Mouse (Mus musculus): ENCODE data around the gene Cep83. TPM values are rescaled to one million over a fixed set of nuclear protein-coding genes. Genes with fewer than 3 reads are reported as not detected.
A peak's percentile ranks its signal among the peaks of the same experiment; 100 is the strongest.

Gene Cep83
- polyA plus RNA-seq (2021): 17.3 TPM

DNA sequence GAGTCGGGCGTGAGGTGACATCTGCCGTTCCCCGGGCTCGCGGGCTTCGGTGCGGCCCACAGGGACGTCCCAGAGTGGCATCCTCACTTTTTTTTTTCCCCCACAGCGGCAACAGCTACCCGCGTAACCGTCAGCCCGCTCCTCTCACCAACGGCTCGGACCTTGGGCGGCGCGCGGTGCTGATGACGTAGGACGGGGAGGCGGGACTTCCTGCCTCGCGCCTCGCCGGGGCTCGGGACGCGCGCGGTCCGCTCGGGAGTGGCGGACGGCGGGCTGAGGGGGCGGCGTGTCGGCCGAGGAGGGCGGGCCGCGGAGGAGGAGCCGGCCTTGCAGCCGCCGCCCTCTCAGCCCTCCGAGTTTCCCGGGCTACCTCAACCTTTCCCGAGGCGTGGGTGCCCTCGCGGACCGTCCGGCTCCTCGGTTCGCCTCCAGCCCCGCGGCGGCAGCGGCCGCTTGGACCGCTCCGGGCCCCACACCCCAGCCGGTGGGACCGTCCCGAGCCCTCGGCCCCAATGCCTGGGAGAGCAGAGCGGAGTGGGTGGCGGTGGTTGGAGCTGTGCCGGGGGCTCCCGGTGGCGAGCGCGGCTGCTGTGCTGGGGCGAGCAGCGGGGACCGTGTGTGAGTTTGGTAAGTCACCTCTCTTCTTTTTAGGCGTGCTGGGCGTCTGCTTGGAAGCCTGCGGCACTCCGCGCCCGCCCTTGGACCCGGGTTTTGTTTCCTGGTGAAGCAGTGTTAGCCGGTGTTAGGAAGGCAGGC is at the start of gene Cep83:
Cep83 (plus strand) TSS at position 235 of the 756 bp plus-strand sequence.
- no peak for TF ChIP-seq CTCF (IDR thresholded peaks at IDR 0.05)
- ChIA-PET CTCF (no interaction called here), POLR2A (interaction anchor here (0.6 kb wide), 1 partner anchor 258 kb away, joined by 3 read pairs; no protein-coding TSS in a partner anchor)
- ATAC-seq (peak; percentile 99), DNase-seq (ENCODE audit: low read depth, low spot score) (no peak)
- no peaks in the 10 kb centered on the region for H3K27me3 ChIP-seq
- in situ Hi-C loops (cut with MboI; ENCODE audit: low pct_unique_long_range_greater_than_20kb): no loop called here

DNA sequence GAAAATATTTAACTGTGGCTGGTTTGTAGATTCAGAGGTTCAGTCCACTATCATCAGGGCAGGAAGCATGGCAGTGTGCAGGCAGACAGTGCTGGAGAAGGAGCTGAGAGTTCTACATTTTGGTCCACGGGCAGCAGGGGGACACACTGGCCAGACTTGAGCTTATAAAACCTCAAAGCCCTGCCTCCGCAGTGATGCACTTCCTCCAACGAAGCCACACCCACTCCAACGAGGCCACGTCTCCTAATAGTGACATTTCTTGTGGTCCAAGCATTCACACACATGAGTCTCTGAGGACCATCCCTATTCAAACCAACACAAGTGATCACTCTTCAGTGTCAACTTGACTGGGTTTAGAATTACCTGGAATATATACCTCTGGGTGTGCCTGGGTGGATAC is 49.2 kb upstream of the Cep83 start:
- ATAC-seq (no peak), DNase-seq (ENCODE audit: low read depth, low spot score) (no peak)
- no peak for TF ChIP-seq CTCF (IDR thresholded peaks at IDR 0.05)
- peaks cover 11% of the 10 kb centered on the region for H3K27me3 ChIP-seq
- in situ Hi-C loops (cut with MboI; ENCODE audit: low pct_unique_long_range_greater_than_20kb): no loop called here
- ChIA-PET CTCF (no interaction called here), POLR2A (no interaction called here)

DNA sequence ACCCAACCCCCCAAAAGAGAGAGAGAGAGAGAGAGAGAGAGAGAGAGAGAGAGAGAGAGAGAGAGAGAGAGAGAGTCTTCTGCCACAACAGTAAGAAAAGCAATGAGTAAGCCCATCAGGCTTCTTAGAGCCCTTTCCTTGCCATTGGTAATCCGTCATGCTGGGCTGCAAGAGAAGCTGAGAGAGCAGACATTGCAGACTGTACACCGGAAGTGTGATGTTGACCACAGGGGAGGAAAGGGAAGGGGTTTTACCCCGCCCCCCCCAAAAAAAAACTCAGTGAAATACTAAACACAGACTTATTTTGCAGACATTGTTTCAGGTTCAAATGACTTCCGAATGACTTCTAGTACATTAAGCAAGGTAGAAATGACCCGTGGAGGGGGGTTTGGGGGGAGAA is 48.4 kb upstream of the Cep83 start:
- no peak for ATAC-seq
- ChIA-PET POLR2A (no interaction called here), CTCF (no interaction called here)
- peaks cover 11% of the 10 kb centered on the region for H3K27me3 ChIP-seq
- in situ Hi-C loops (cut with MboI; ENCODE audit: low pct_unique_long_range_greater_than_20kb): no loop called here
- DNase-seq (ENCODE audit: low read depth, low spot score): no peak
- TF ChIP-seq CTCF (IDR thresholded peaks at IDR 0.05): no peak

DNA sequence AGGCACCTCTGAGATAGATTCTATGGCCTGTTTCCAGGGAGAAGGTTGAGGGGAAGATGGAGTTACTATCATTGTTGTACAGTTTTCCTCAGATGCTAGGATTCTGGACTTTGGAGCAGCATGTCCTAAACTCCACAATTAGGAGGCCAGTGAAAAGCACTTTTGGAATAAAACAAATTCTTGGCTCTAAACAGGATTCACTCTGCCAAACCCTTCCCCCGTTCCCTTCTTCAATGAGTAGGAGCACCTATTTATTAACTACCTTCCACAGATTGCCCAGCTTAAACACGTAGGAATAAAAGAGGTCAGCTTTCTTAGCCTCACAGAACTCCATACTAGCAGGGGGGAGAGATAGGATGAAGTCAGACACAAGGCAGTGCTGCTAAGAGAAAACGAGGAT is 24.4 kb upstream of the Cep83 start:
- ChIA-PET POLR2A (no interaction called here), CTCF (no interaction called here)
- H3K27me3 ChIP-seq: peaks cover 41% of the 10 kb centered on the region
- DNase-seq (ENCODE audit: low read depth, low spot score): no peak
- TF ChIP-seq CTCF (IDR thresholded peaks at IDR 0.05): no peak
- no peak for ATAC-seq
- in situ Hi-C loops (cut with MboI; ENCODE audit: low pct_unique_long_range_greater_than_20kb): no loop called here

DNA sequence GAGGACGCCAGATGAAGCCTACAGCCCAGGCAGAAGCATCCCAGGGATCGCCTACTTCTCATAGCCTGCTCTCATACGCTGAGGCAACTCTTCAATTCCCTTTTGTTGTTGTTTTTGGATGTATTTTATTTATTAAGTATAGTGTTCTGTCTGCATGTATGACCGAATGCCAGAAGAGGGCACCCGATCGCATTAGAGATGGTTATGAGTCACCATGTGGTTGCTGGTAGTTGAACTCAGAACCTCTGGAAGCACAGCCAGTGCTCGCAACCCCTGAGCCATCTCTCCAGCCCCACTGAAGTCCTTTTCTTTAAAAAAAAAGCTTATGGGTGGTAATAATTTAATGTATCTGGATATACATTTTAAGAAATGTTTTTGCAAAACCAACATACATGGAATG is 24.0 kb upstream of the Cep83 start:
- TF ChIP-seq CTCF (IDR thresholded peaks at IDR 0.05): no peak
- in situ Hi-C loops (cut with MboI; ENCODE audit: low pct_unique_long_range_greater_than_20kb): no loop called here
- DNase-seq (ENCODE audit: low read depth, low spot score) (no peak), ATAC-seq (no peak)
- ChIA-PET CTCF (interaction anchor here (1.0 kb wide), 1 partner anchor 10 kb away, joined by 3 read pairs; no protein-coding TSS in a partner anchor), POLR2A (no interaction called here)
- H3K27me3 ChIP-seq: peaks cover 41% of the 10 kb centered on the region

DNA sequence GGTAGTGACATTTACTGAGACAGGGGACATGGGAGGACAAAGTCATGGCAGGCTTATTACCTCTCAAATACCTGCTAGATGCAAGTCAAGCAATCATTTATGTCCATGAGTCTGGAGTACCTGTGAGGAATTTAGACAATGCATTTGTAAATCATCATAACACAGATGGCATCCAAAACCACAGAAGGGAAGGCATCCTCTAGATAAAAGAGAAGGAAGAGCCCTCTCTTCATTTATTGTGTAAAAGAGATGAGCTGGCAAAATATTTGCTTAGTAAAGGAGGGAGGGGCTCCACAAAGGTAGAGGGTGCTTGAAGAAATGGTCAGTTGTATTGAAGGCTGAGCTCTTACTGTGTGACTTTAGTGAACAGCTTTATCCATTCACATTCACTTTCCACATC is 20.3 kb upstream of the Cep83 start:
- DNase-seq (ENCODE audit: low read depth, low spot score) (no peak), ATAC-seq (no peak)
- TF ChIP-seq CTCF (IDR thresholded peaks at IDR 0.05): no peak
- in situ Hi-C loops (cut with MboI; ENCODE audit: low pct_unique_long_range_greater_than_20kb): no loop called here
- POLR2A ChIA-PET: no interaction called here
- CTCF ChIA-PET: interaction anchor here (0.6 kb wide), 1 partner anchor 281 kb away, joined by 3 read pairs; no protein-coding TSS in a partner anchor
- peaks cover 13% of the 10 kb centered on the region for H3K27me3 ChIP-seq

DNA sequence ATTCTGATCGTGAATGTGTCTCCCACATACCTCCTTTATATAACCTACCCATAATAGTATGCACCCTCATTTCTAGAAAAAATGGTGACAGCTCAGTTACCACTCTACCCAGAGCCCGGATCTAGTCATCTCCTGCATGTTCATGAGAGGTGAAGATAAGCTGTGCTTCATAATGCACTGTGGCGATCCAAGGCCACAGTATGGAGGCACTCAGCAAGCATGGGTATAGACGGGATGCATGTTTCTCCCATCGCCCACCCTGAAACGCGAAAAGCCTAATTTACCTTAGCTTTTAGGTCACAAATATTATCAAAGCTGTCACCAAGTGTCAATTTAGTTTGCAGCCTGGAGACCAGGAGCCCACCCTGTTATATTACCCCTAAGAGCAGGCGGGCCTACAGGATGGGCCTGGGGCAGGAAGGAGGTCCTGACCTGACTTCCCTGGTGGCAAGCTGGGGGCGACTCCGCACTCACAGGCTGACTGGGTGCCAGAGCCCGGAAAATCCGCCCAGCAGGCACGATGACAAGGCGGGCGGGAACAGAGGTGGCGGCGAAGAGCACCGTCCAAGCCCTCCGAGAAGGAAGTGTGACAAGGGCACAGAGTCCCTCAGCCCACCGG is 544 bp upstream of the Cep83 start:
- in situ Hi-C loops (cut with MboI; ENCODE audit: low pct_unique_long_range_greater_than_20kb): no loop called here
- H3K27me3 ChIP-seq: no peaks in the 10 kb centered on the region
- ATAC-seq (peak; percentile 35), DNase-seq (ENCODE audit: low read depth, low spot score) (no peak)
- POLR2A ChIA-PET: interaction anchor here (0.6 kb wide), 1 partner anchor 257 kb away, joined by 3 read pairs; no protein-coding TSS in a partner anchor
- TF ChIP-seq CTCF (IDR thresholded peaks at IDR 0.05): no peak
- CTCF ChIA-PET: no interaction called here

DNA sequence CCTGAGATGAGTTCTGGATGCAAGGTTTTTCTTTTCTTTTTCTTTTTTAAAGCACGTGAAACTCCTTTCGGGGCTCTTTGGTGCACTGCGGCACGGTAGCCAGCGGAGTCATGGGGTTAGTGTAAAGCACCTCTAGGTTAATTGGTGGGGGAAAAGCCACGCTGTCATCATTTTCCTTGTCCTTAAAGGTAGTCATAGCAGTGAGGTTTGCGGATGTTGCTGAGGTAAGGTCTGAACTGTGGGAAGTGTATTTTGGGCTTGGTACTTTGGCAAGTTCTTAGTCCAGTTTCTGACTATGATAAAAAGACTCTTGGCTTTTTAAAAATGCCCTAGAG is 689 bp downstream of the Cep83 start:
- DNase-seq (ENCODE audit: low read depth, low spot score) (no peak), ATAC-seq (no peak)
- ChIA-PET CTCF (no interaction called here), POLR2A (no interaction called here)
- H3K27me3 ChIP-seq: no peaks in the 10 kb centered on the region
- no peak for TF ChIP-seq CTCF (IDR thresholded peaks at IDR 0.05)
- in situ Hi-C loops (cut with MboI; ENCODE audit: low pct_unique_long_range_greater_than_20kb): no loop called here

DNA sequence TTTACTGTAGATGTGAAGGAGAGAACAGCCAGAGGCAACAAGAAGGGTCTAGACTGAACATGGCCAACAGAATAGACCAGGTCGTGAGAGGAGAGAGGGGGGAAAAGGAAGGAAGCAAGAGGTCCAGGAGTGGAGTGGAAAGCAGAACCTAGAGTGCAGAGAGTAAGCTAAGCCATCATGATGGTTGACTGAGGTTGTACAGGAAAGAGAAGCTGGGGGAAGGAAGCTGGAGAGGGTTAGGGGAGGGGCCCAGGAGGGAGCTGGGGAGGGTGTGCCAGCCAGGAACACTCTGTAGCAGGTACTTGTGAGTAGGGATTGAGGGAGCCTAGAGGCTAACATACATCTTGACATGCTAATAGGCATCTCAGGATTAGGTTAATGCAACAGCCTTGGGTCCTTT is 1.9 kb downstream of the Cep83 start:
- CTCF ChIA-PET: no interaction called here
- H3K27me3 ChIP-seq: no peaks in the 10 kb centered on the region
- no peak for ATAC-seq
- no peak for TF ChIP-seq CTCF (IDR thresholded peaks at IDR 0.05)
- DNase-seq (ENCODE audit: low read depth, low spot score): no peak
- in situ Hi-C loops (cut with MboI; ENCODE audit: low pct_unique_long_range_greater_than_20kb): no loop called here
- POLR2A ChIA-PET: no interaction called here

DNA sequence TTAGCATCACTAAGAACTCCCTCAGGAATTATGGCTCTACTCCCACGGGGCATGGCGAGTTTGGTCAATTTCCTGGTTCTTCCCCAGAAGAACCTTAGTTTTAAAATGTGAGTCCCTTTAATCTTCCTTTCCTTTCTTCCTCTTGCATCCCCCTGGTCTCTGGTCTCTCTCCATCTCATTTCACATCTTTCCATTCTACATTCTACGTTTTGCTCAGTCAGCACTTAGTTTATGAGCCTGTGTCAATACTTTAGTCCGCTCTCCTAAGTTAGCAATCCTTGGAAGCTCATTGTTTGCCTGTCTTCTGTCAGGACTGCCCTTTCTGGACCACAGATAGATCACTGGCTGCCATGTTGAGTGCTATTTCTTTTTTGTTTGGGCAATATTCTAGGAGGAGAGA is 3.7 kb downstream of the Cep83 start:
- CTCF ChIA-PET: interaction anchor here (1.1 kb wide), 1 partner anchor 38 kb away, joined by 3 read pairs; no protein-coding TSS in a partner anchor

DNA sequence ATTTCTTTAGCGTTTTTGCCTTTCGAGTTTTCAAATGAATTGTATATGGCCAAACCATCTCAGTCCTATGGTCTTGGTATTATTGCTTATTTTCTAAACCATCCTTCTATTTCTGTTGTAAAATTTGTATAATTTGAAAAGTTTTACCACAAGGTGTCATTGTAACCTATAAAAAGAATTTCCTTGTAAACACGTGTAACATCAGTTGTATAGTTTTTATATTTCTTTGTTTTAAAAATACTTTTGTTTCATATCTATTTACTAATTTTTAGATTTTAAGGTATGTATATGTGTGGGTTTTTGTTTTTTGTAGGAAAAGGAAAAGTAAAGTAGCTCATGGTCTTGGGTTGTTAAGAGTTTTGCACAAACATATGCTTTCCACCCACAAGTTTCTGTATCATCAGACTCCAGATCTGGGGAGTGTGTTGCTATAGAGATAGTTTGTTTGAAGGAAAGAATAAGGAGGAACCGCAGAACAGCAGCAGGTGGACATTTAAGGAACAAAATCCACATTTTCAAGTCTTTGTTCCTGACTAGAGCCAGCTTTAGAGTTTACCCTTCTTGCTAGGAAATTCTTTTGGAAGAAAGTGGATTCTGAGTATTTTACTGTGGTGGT is 17.3 kb downstream of the Cep83 start:
- ATAC-seq: no peak
- POLR2A ChIA-PET: no interaction called here
- in situ Hi-C loops (cut with MboI; ENCODE audit: low pct_unique_long_range_greater_than_20kb): no loop called here
- TF ChIP-seq CTCF (IDR thresholded peaks at IDR 0.05): peak; percentile 11
- CTCF ChIA-PET: interaction anchor here (0.9 kb wide), 1 partner anchor 128 kb away, joined by 3 read pairs; no protein-coding TSS in a partner anchor
- no peaks in the 10 kb centered on the region for H3K27me3 ChIP-seq
- no peak for DNase-seq (ENCODE audit: low read depth, low spot score)

More for the DNA sequence above, 3.7 kb downstream of the Cep83 start:
- POLR2A ChIA-PET: no interaction called here
- in situ Hi-C loops (cut with MboI; ENCODE audit: low pct_unique_long_range_greater_than_20kb): no loop called here
- H3K27me3 ChIP-seq: no peaks in the 10 kb centered on the region
- TF ChIP-seq CTCF (IDR thresholded peaks at IDR 0.05): no peak
- DNase-seq (ENCODE audit: low read depth, low spot score) (no peak), ATAC-seq (no peak)
